Mouse (Mus musculus): Measurements from ENCODE around the gene Fads3.

Gene Fads3

DNA sequence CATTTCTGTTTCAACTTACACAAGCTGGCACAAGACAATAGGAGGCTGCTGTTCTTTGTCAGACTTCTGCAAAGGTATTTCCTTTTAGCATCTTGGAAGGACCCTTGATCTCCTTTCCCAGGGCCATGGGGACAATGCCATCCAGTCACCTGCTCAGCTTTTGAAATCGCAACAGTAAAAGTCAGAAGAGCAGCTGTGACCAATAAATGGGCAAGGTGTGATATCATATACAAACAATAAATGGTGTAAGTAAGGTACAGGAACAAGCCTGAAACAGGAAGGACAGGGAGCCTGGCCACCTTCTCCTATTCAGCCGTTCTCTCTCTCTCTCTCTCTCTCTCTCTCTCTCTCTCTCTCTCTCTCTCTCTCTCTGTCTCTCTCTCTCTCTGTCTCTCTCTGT lies 9.1 kb downstream of the Fads3 start:
- no peak for TF ChIP-seq CTCF (conservative IDR thresholded peaks at IDR 0.05; ENCODE audit: low read length)
- TF ChIP-seq POU5F1 (IDR thresholded peaks at IDR 0.05; ENCODE audit: borderline replicate concordance, low read length): no peak
- no peak for TF ChIP-seq NANOG (IDR thresholded peaks at IDR 0.05; ENCODE audit: borderline replicate concordance, low read length)
- H3K4me3 ChIP-seq (replicated peaks; ENCODE audit: low read length): no peak overlapping the region
- no peaks in the 10 kb centered on the region for H3K36me3 ChIP-seq (ENCODE audit: insufficient read depth, low read length)
- peaks cover 62% of the 10 kb centered on the region for H3K27me3 ChIP-seq (ENCODE audit: insufficient read depth, low read length)
- H3K9me3 ChIP-seq (ENCODE audit: low read length): no peaks in the 10 kb centered on the region
- peaks cover 13% of the 10 kb centered on the region for H3K4me1 ChIP-seq (replicated peaks; ENCODE audit: low read depth, low read length)

DNA sequence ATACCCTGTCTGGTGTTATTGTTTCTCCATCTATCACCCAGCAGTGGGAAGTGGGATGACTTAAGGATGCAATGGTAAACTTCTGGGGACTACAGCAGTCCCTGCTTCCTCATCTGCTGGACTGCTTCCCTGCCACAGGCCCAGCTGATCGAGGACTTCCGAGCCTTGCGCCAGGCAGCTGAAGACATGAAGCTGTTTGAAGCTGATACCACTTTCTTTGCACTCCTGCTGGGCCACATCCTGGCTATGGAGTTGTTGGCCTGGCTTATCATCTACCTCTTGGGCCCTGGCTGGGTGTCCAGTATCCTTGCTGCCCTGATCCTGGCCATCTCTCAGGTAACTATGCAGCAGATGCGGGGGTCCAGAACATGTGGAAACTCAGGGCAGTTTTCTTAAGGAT lies 11.3 kb downstream of the Fads3 start:
- Histone ChIP-seq H3K4me1 (replicated peaks; ENCODE audit: low read depth, low read length) (peaks cover 13% of the 10 kb centered on the region), H3K36me3 (ENCODE audit: insufficient read depth, low read length) (no peaks in the 10 kb centered on the region), H3K9me3 (ENCODE audit: low read length) (no peaks in the 10 kb centered on the region), H3K27me3 (ENCODE audit: insufficient read depth, low read length) (peaks cover 49% of the 10 kb centered on the region), H3K4me3 (replicated peaks; ENCODE audit: low read length) (no peak overlapping the region)
- TF ChIP-seq POU5F1 (IDR thresholded peaks at IDR 0.05; ENCODE audit: borderline replicate concordance, low read length): no peak
- TF ChIP-seq NANOG (IDR thresholded peaks at IDR 0.05; ENCODE audit: borderline replicate concordance, low read length): no peak
- no peak for TF ChIP-seq CTCF (conservative IDR thresholded peaks at IDR 0.05; ENCODE audit: low read length)

DNA sequence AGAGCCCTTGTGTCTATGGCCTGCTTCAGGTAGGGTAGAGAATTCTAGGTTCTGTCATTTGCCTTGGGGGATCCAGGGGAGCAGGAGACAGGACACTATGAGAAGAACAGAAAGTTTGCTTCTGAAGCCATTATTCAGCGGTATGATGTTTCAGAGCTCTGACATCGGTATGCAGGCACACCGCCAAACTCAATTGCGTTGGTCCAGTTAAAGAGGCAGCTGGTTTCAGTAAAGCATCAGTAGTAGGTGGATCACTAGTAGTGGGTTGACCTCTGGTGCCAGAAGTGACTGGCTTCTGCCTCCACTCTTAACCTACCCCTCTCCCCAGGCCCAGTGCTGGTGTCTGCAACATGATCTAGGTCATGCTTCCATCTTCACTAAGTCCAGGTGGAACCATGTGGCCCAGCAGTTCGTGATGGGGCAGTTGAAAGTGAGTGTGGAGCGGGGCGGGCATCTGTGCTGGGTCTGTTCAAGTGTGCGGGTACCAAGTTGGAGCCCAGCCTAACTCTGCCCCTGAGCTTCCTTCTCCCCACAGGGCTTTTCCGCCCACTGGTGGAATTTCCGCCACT lies 12.4 kb downstream of the Fads3 start:
- no peaks in the 10 kb centered on the region for H3K36me3 ChIP-seq (ENCODE audit: insufficient read depth, low read length)
- no peak for TF ChIP-seq CTCF (conservative IDR thresholded peaks at IDR 0.05; ENCODE audit: low read length)
- no peak for TF ChIP-seq NANOG (IDR thresholded peaks at IDR 0.05; ENCODE audit: borderline replicate concordance, low read length)
- no peak for TF ChIP-seq POU5F1 (IDR thresholded peaks at IDR 0.05; ENCODE audit: borderline replicate concordance, low read length)

DNA sequence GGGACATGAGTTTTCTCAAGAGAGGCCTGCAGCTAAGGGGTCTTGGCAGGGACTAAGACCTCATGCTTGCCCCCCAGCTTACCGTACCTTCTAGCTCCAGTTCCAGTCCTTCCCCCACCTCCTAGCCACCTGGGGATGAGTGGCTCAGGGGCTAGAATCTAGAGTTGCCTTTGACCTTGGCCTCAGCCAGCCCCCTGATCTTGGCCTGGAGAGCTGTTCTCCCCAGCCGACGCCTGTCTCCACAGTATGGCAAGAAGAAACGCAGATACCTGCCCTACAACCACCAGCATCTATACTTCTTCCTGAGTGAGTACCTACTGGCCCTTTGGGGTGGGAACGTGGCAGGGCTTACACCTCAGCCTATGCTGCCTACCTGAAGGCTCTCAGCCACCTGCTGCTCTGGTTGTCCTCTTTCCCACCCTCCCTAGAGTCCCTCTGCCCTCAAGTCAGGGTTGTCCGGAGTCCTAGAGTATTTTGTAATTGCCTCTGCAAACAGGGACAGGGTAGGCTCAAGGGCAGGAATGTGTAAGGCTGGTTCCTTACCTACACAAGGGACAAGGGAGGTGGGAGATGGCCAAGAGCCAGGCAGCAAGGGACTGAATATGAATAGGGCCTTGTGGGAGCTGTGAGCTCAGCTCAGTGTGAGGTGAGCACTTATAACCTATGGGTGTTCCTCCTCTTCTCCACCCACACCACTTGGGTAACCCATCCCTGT lies 13.1 kb downstream of the Fads3 start:
- H3K4me1 ChIP-seq (replicated peaks; ENCODE audit: low read depth, low read length): peaks cover 15% of the 10 kb centered on the region
- H3K9me3 ChIP-seq (ENCODE audit: low read length): no peaks in the 10 kb centered on the region
- peaks cover 45% of the 10 kb centered on the region for H3K27me3 ChIP-seq (ENCODE audit: insufficient read depth, low read length)
- no peaks in the 10 kb centered on the region for H3K36me3 ChIP-seq (ENCODE audit: insufficient read depth, low read length)
- TF ChIP-seq NANOG (IDR thresholded peaks at IDR 0.05; ENCODE audit: borderline replicate concordance, low read length) (no peak), POU5F1 (IDR thresholded peaks at IDR 0.05; ENCODE audit: borderline replicate concordance, low read length) (no peak), CTCF (conservative IDR thresholded peaks at IDR 0.05; ENCODE audit: low read length) (no peak)
- H3K4me3 ChIP-seq (replicated peaks; ENCODE audit: low read length): no peak overlapping the region

More for the DNA sequence above, 12.4 kb downstream of the Fads3 start:
- peaks cover 47% of the 10 kb centered on the region for H3K27me3 ChIP-seq (ENCODE audit: insufficient read depth, low read length)
- peaks cover 14% of the 10 kb centered on the region for H3K4me1 ChIP-seq (replicated peaks; ENCODE audit: low read depth, low read length)
- H3K4me3 ChIP-seq (replicated peaks; ENCODE audit: low read length): no peak overlapping the region
- no peaks in the 10 kb centered on the region for H3K9me3 ChIP-seq (ENCODE audit: low read length)

DNA sequence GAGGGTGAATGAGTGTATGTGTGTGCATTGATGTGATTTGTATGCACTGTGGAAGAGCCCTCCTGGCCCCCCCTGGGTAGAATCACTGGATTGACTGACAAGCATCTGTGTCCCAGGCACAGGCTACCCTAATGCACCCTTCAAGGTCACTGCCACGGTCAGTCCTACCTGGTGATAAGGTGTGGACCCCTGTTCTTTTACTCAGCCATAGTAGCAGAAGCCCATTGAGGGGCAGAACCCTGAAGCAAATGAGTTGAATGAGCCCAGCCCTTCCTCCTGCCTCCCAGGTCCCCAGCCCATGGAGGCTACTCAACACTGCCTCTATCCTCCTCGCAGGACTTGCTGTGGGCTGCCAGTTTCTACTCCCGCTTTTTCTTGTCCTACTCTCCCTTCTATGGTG lies 13.9 kb downstream of the Fads3 start:
- Histone ChIP-seq H3K27me3 (ENCODE audit: insufficient read depth, low read length) (peaks cover 44% of the 10 kb centered on the region), H3K4me1 (replicated peaks; ENCODE audit: low read depth, low read length) (peaks cover 16% of the 10 kb centered on the region), H3K4me3 (replicated peaks; ENCODE audit: low read length) (no peak overlapping the region), H3K36me3 (ENCODE audit: insufficient read depth, low read length) (no peaks in the 10 kb centered on the region), H3K9me3 (ENCODE audit: low read length) (no peaks in the 10 kb centered on the region)
- TF ChIP-seq NANOG (IDR thresholded peaks at IDR 0.05; ENCODE audit: borderline replicate concordance, low read length) (no peak), CTCF (conservative IDR thresholded peaks at IDR 0.05; ENCODE audit: low read length) (no peak), POU5F1 (IDR thresholded peaks at IDR 0.05; ENCODE audit: borderline replicate concordance, low read length) (no peak)

DNA sequence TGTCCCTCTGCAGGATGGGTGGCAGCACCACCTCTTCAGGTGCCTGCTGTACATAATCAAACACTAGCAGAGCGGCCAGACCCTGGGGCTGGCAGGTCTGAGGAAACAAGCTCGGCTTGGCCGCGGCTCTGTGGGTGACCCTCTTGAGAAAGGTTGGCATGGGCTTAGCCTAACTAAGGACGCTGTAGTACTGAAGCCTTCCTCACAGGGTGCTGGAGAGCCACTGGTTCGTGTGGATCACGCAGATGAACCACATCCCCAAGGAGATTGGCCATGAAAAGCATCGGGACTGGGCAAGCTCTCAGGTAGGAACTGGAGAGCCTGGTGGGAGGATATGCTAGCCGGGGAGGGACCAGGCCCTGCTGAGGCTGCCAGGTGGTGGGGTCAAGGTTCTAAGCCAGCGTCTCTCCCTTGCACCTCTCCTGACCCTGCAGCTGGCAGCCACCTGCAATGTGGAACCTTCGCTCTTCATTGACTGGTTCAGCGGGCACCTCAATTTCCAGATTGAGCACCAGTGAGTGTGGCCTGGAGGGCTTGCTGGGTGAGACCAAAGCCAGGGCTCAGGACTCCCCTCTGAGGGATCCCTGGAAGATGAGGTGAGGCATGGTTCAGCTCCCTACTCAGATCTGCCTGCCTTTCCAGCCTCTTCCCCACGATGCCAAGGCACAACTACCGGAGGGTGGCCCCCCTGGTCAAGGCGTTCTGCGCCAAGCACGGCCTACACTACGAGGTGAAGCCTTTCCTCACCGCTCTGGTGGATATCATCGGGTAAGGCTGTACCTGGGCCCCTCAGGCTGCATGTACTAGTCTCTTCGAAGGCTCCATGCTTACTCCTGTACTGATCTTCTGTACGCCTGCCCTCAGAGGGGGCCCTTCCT lies 14.7 kb downstream of the Fads3 start:
- Histone ChIP-seq H3K27me3 (ENCODE audit: insufficient read depth, low read length) (peaks cover 39% of the 10 kb centered on the region), H3K4me3 (replicated peaks; ENCODE audit: low read length) (no peak overlapping the region; the same call in 1 of the 2 replicates), H3K4me1 (replicated peaks; ENCODE audit: low read depth, low read length) (peaks cover 21% of the 10 kb centered on the region), H3K36me3 (ENCODE audit: insufficient read depth, low read length) (0 out of 2 replicates have a peak, but pooled peaks cover 3% of the 10 kb centered on the region), H3K9me3 (ENCODE audit: low read length) (no peaks in the 10 kb centered on the region)
- no peak for TF ChIP-seq POU5F1 (IDR thresholded peaks at IDR 0.05; ENCODE audit: borderline replicate concordance, low read length)
- no peak for TF ChIP-seq NANOG (IDR thresholded peaks at IDR 0.05; ENCODE audit: borderline replicate concordance, low read length)
- no peak for TF ChIP-seq CTCF (conservative IDR thresholded peaks at IDR 0.05; ENCODE audit: low read length)

DNA sequence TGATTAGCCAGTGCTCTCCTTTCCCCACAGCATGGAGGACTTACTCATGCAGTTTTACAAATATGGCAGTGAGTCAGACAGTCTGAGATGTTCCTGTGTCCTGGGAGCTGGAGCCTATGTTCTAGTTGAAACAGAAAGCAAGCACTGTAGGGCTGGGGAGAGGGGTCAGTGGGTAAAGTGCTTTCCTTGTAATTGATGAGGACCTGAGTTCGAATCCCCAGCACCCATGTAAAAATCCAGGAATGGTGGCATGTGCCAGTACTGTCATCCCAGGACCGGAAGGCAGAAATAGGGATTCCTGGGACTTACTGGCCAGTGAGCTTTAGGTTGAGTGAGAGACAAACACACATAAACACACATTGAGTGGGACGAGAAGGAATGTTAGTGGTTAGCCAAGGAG lies 15.3 kb downstream of the Fads3 start:
- TF ChIP-seq NANOG (IDR thresholded peaks at IDR 0.05; ENCODE audit: borderline replicate concordance, low read length): no peak
- TF ChIP-seq CTCF (conservative IDR thresholded peaks at IDR 0.05; ENCODE audit: low read length): no peak
- TF ChIP-seq POU5F1 (IDR thresholded peaks at IDR 0.05; ENCODE audit: borderline replicate concordance, low read length): no peak
- Histone ChIP-seq H3K9me3 (ENCODE audit: low read length) (no peaks in the 10 kb centered on the region), H3K36me3 (ENCODE audit: insufficient read depth, low read length) (peaks cover 9% of the 10 kb centered on the region), H3K4me1 (replicated peaks; ENCODE audit: low read depth, low read length) (peaks cover 21% of the 10 kb centered on the region), H3K27me3 (ENCODE audit: insufficient read depth, low read length) (peaks cover 39% of the 10 kb centered on the region), H3K4me3 (replicated peaks; ENCODE audit: low read length) (no peak overlapping the region)

Data from E14TG2a.4 (cell line).